ENCODE assay signal across 23 mouse cellular contexts in genomic region chr8:78811748-78812147, GRCm38 (mm10). TPM values are rescaled to one million over a fixed set of nuclear protein-coding genes. Genes with fewer than 3 reads are reported as not detected.
DNase-seq lines count a peak whose midpoint lies in the region; ATAC-seq and TF ChIP-seq lines count a peak whose summit lies in the region.
"Had no signal": no experiment of that assay in that cellular context is flagged by ENCODE, and none has a peak within 500 bp of the region (broad histone marks: within the 10 kb centered on the region; RNA-seq: fewer than 3 reads in every experiment).

No protein-coding gene starts in this region.

- no peak for TF ChIP-seq CTCF in midbrain, postnatal 0 days (IDR thresholded peaks at IDR 0.05)
- TF ChIP-seq CTCF in MEL (IDR thresholded peaks at IDR 0.05 in 2 of 3, conservative IDR thresholded peaks at IDR 0.05 in 1 of 3; ENCODE audit: control insufficient read depth in 1 of 3, insufficient read depth in 1 of 3, low read depth in 2 of 3, low read length in 3 of 3, poor library complexity in 1 of 3, severe bottlenecking in 1 of 3): no peak

- peaks cover 48% of the 10 kb centered on the region for H3K36me3 ChIP-seq in hindbrain, embryonic 13.5 days
- peaks cover 51% of the 10 kb centered on the region for H3K36me3 ChIP-seq in hindbrain, embryonic 14.5 days (replicated peaks; ENCODE audit: control insufficient read depth, insufficient read depth)
- peaks cover 55% of the 10 kb centered on the region for H3K36me3 ChIP-seq in midbrain, embryonic 13.5 days
- peaks cover 24% of the 10 kb centered on the region for H3K36me3 ChIP-seq in midbrain, postnatal 0 days (ENCODE audit: insufficient read depth, low read length)
- H3K36me3 ChIP-seq in MEL (ENCODE audit: control insufficient read depth in 1 of 2, insufficient read depth in 2 of 2, low read length in 2 of 2): peaks cover 6 to 14% of the 10 kb centered on the region in 2 experiments

- no peaks in the 10 kb centered on the region for H3K27me3 ChIP-seq in hindbrain, embryonic 13.5 days
- H3K27me3 ChIP-seq in hindbrain, embryonic 14.5 days (ENCODE audit: control insufficient read depth, insufficient read depth, low read length): no peaks in the 10 kb centered on the region
- H3K27me3 ChIP-seq in midbrain, embryonic 13.5 days: no peaks in the 10 kb centered on the region
- no peaks in the 10 kb centered on the region for H3K27me3 ChIP-seq in midbrain, postnatal 0 days (ENCODE audit: insufficient read depth, low read length)
- no peaks in the 10 kb centered on the region for H3K27me3 ChIP-seq in MEL (ENCODE audit: control insufficient read depth in 1 of 2, insufficient read depth in 2 of 2, low read length in 2 of 2)
- H3K27me3 ChIP-seq: embryonic facial prominence, embryonic 13.5 days; kidney, embryonic 15.5 days; limb, embryonic 13.5 days; liver, embryonic 12.5 days; stomach, embryonic 15.5 days had no signal

- no peak overlapping the region for H3K4me3 ChIP-seq in hindbrain, embryonic 13.5 days
- no peak overlapping the region for H3K4me3 ChIP-seq in hindbrain, embryonic 14.5 days (replicated peaks; ENCODE audit: low read length)
- H3K4me3 ChIP-seq in midbrain, embryonic 13.5 days (replicated peaks): no peak overlapping the region
- H3K4me3 ChIP-seq in midbrain, postnatal 0 days (ENCODE audit: low read depth, low read length): no peak overlapping the region
- H3K4me3 ChIP-seq in MEL (ENCODE audit: control insufficient read depth in 1 of 2, insufficient read depth in 1 of 2, low read depth in 2 of 2, low read length in 2 of 2): no peak overlapping the region
- H3K4me3 ChIP-seq: embryonic facial prominence, embryonic 13.5 days; erythroblast, embryonic 14.5 days; kidney, embryonic 15.5 days; layer of hippocampus, adult 2 months; limb, embryonic 13.5 days; liver, embryonic 12.5 days; stomach, embryonic 15.5 days had no signal

- no peak overlapping the region for H3K9ac ChIP-seq in hindbrain, embryonic 13.5 days
- H3K9ac ChIP-seq in hindbrain, embryonic 14.5 days: no peak overlapping the region
- H3K9ac ChIP-seq in midbrain, embryonic 13.5 days (replicated peaks): no peak overlapping the region
- no peak overlapping the region for H3K9ac ChIP-seq in midbrain, postnatal 0 days (replicated peaks; ENCODE audit: low read length, poor library complexity, severe bottlenecking)
- H3K9ac ChIP-seq in MEL (ENCODE audit: control insufficient read depth, low read depth, low read length, poor library complexity, severe bottlenecking): no peak overlapping the region
- H3K9ac ChIP-seq: embryonic facial prominence, embryonic 13.5 days; kidney, embryonic 15.5 days; limb, embryonic 13.5 days; liver, embryonic 12.5 days; stomach, embryonic 15.5 days had no signal

- H3K79me2 ChIP-seq in MEL (ENCODE audit: control insufficient read depth, insufficient read depth, low read length, poor library complexity): 0 out of 2 replicates have a peak, but pooled peaks cover 4% of the 10 kb centered on the region

- no peak for ATAC-seq in hindbrain, embryonic 13.5 days (ENCODE audit: low FRiP score)
- no peak for ATAC-seq in hindbrain, embryonic 14.5 days (ENCODE audit: low FRiP score)
- no peak for ATAC-seq in midbrain, embryonic 13.5 days
- ATAC-seq in midbrain, postnatal 0 days (ENCODE audit: low FRiP score): no peak
- ATAC-seq: forebrain, embryonic 16.5 days; liver, embryonic 12.5 days had no signal

- H3K4me1 ChIP-seq in hindbrain, embryonic 13.5 days (replicated peaks): peaks cover 16% of the 10 kb centered on the region
- H3K4me1 ChIP-seq in hindbrain, embryonic 14.5 days (replicated peaks; ENCODE audit: control insufficient read depth, insufficient read depth, low read length): no peaks in the 10 kb centered on the region
- peaks cover 13% of the 10 kb centered on the region for H3K4me1 ChIP-seq in midbrain, embryonic 13.5 days (replicated peaks)
- H3K4me1 ChIP-seq in midbrain, postnatal 0 days (ENCODE audit: insufficient read depth, low read length): no peaks in the 10 kb centered on the region
- H3K4me1 ChIP-seq in MEL (ENCODE audit: control insufficient read depth in 1 of 2, insufficient read depth in 2 of 2, low read length in 2 of 2): no peaks in the 10 kb centered on the region
- H3K4me1 ChIP-seq: embryonic facial prominence, embryonic 13.5 days had no signal

- H3K27ac ChIP-seq in hindbrain, embryonic 13.5 days: peak overlapping the region; percentile 41; the same call in 1 of the 2 replicates
- H3K27ac ChIP-seq in hindbrain, embryonic 14.5 days: no peak overlapping the region
- H3K27ac ChIP-seq in midbrain, embryonic 13.5 days: 0 out of 2 replicates have a peak overlapping the region, but pooled peaks have one; percentile 14
- no peak overlapping the region for H3K27ac ChIP-seq in midbrain, postnatal 0 days (ENCODE audit: low read depth, low read length)
- H3K27ac ChIP-seq in MEL (ENCODE audit: control insufficient read depth, low read depth, low read length): no peak overlapping the region
- H3K27ac ChIP-seq: embryonic facial prominence, embryonic 13.5 days; limb, embryonic 13.5 days; liver, embryonic 12.5 days; stomach, embryonic 15.5 days had no signal

- no peaks in the 10 kb centered on the region for H3K9me3 ChIP-seq in hindbrain, embryonic 13.5 days
- H3K9me3 ChIP-seq in hindbrain, embryonic 14.5 days (ENCODE audit: control insufficient read depth, low read length): no peaks in the 10 kb centered on the region
- H3K9me3 ChIP-seq in midbrain, embryonic 13.5 days: no peaks in the 10 kb centered on the region
- no peaks in the 10 kb centered on the region for H3K9me3 ChIP-seq in midbrain, postnatal 0 days (ENCODE audit: low read length)
- H3K9me3 ChIP-seq in MEL (replicated peaks; ENCODE audit: insufficient read depth, low read length): no peaks in the 10 kb centered on the region
- H3K9me3 ChIP-seq: embryonic facial prominence, embryonic 13.5 days; kidney, embryonic 15.5 days; limb, embryonic 13.5 days; liver, embryonic 12.5 days; stomach, embryonic 15.5 days had no signal

- DNase-seq in hindbrain, embryonic 14.5 days (ENCODE audit: low spot score): no peak
- DNase-seq in midbrain, postnatal 0 days (ENCODE audit: low spot score): no peak
- DNase-seq in MEL (ENCODE audit: low read depth, low spot score): peak; percentile 20
- no peak for DNase-seq in cerebellum, adult 9-11 months
- DNase-seq: adrenal gland, postnatal 14 days; cerebellum, adult 11 months; cerebellum, postnatal 10 days; heart, postnatal 14 days; kidney, adult 18-20 months; kidney, postnatal 36 days; lung, adult 18-20 months; lung, postnatal 14 days; right cerebral cortex, postnatal 25 days had no signal

- TF ChIP-seq RAD21 in MEL (IDR thresholded peaks at IDR 0.05; ENCODE audit: low read depth, low read length): no peak

- TF ChIP-seq EP300 in MEL (IDR thresholded peaks at IDR 0.05; ENCODE audit: low read depth in 1 of 2, low read length in 2 of 2): no peak

- TF ChIP-seq POLR2A in MEL (IDR thresholded peaks at IDR 0.05; ENCODE audit: control insufficient read depth in 1 of 2, insufficient read depth in 1 of 2, low read depth in 1 of 2, low read length in 2 of 2, poor library complexity in 1 of 2): no peak

- WGBS in hindbrain, embryonic 13.5 days: 89% methylated on average over 7 of the region's 7 CpGs
- 91% methylated on average over 7 of the region's 7 CpGs for WGBS in hindbrain, embryonic 14.5 days
- WGBS in midbrain, embryonic 13.5 days: 95% methylated on average over 7 of the region's 7 CpGs
- 92% methylated on average over 7 of the region's 7 CpGs for WGBS in midbrain, postnatal 0 days

- H3K4me2 ChIP-seq in hindbrain, embryonic 13.5 days: no peak overlapping the region
- H3K4me2 ChIP-seq in hindbrain, embryonic 14.5 days (replicated peaks): no peak overlapping the region
- no peak overlapping the region for H3K4me2 ChIP-seq in midbrain, embryonic 13.5 days (replicated peaks)
- no peak overlapping the region for H3K4me2 ChIP-seq in midbrain, postnatal 0 days (ENCODE audit: low read depth, low read length, poor library complexity, severe bottlenecking)
- H3K4me2 ChIP-seq: embryonic facial prominence, embryonic 13.5 days; kidney, embryonic 15.5 days; limb, embryonic 13.5 days; liver, embryonic 12.5 days; stomach, embryonic 15.5 days had no signal

TF ChIP-seq in MEL, 35 proteins besides CTCF, POLR2A, EP300 and RAD21:
- TF ChIP-seq ZKSCAN1 (IDR thresholded peaks at IDR 0.05; ENCODE audit: low read depth, low read length) (no peak), MAFK (IDR thresholded peaks at IDR 0.05; ENCODE audit: borderline replicate concordance, low read depth, low read length) (peak; percentile 97)

RNA-seq across cellular contexts. Expression of gene Lsm6, which starts 9.2 kb away (rescaled TPM):
- polyA plus RNA-seq in hindbrain, embryonic 13.5 days (2015; fragmentation: Nextera tagmentation; extraction: Ambion mirVana): 173 and 181 TPM in 2 replicates
- 142 and 158 TPM in 2 replicates for polyA plus RNA-seq in hindbrain, embryonic 14.5 days (2014; fragmentation: Nextera tagmentation; extraction: Ambion mirVana)
- 201 and 204 TPM in 2 replicates for polyA plus RNA-seq in midbrain, embryonic 13.5 days (2015; fragmentation: Nextera tagmentation; extraction: Ambion mirVana)
- total RNA-seq in midbrain, postnatal 0 days (2014; rRNA removed): 29.2 and 35.9 TPM in 2 replicates
- polyA plus RNA-seq in midbrain, postnatal 0 days (2015; fragmentation: Nextera tagmentation; extraction: Ambion mirVana): 141 and 144 TPM in 2 replicates
- 107 and 109 TPM in 2 replicates for total RNA-seq in MEL (2012; rRNA removed)
- 100 to 1,000 TPM in 1 of 2 experiments, not detected in 1; 172 TPM for polyA plus RNA-seq in MEL (2012; ENCODE audit: insufficient read depth in 1 of 2, insufficient read length in 2 of 2, low read depth in 1 of 2, low replicate concordance in 2 of 2, missing spikeins in 1 of 2)

Comparison
In these comparisons a context has a peak if more than half of its experiments do, and no peak if none do; other contexts are left out.
1. H3K27ac ChIP-seq: peak in hindbrain, embryonic 13.5 days (single experiment) and midbrain, embryonic 13.5 days (single experiment); none in hindbrain, embryonic 14.5 days (single experiment), midbrain, postnatal 0 days (single experiment) and MEL (single experiment).